Mouse (Mus musculus) hindlimb bud, embryonic 11.5 days (tissue): ENCODE measurements around the gene Vmn1r55.
"Not testable (repeated sequence)": the region's sequence is repeated elsewhere in the genome, so short reads cannot be mapped to it uniquely, and the experiment has no call there.

Experiments used
- DNase-seq: peaks from one replicate; pipeline ENCODE4 v3.0.0-alpha.2; 2012; ENCODE audit warnings: low read depth, low spot score; ENCODE audit errors: extremely low spot score

Vmn1r55 gene

GRCm38 (mm10) chr7:5149570-5149969 is at the start of gene Vmn1r55:
Vmn1r55 (minus strand) TSS chr7:5149670.
- not testable (repeated sequence) for DNase-seq

DNA sequence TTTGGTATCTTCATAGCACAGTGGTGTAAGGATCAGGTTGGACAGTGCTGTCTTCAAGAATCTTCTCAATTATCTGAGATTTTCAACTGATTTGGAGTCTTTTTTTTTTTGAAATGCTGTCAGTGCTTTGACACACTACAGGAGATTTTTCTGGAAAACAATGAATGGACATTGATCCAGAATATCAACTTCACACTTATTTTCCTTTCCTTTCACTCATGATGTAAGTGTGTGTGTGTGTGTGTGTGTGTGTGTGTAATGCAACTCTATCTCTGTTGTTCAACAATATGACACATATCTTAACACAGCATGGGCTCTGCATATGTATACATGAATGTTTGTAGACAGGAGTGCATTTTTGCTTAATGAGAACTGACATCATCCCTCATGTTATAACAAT is 47.2 kb upstream of the Vmn1r55 start, which contains the start of gene Vmn1r56:
Gene Vmn1r56, minus strand, starts transcription at position 101 of the 400 bp plus-strand sequence.
- not testable (repeated sequence) for DNase-seq

- DNase-seq: no peak
Observed at GRCm38 (mm10) chr7:5125549-5126406, 23.7 kb downstream of the Vmn1r55 start, which contains the start of gene Rasl2-9. Rasl2-9 (minus strand) TSS chr7:5125950.

DNA sequence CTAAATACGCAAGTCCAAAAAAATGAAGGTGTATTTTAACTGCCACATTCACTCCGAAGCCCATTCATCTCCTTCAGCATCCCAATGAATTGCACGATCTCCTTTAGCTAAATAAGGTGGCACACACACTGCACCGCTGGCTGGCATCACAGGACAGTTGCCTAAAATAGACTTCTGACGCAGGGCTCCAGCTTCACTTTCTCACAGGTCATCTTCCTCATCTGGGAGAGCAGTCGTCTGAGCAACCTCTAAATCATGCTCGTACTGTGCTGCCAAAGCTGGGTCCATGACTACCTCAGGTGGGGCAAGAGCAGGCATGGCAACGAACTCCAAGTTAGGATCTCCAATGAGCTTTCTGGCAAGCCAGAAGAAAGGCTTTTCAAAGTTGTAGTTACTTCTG is 24.4 kb downstream of the Vmn1r55 start:
- DNase-seq: no peak

GRCm38 (mm10) chr7:5116850-5117249 is 32.6 kb downstream of the Vmn1r55 start, which contains the start of gene Rfpl4:
Rfpl4 (minus strand) TSS chr7:5116950.
- DNase-seq: no peak

GRCm38 (mm10) chr7:5112701-5113100 is 36.8 kb downstream of the Vmn1r55 start:
- no peak for DNase-seq

DNA sequence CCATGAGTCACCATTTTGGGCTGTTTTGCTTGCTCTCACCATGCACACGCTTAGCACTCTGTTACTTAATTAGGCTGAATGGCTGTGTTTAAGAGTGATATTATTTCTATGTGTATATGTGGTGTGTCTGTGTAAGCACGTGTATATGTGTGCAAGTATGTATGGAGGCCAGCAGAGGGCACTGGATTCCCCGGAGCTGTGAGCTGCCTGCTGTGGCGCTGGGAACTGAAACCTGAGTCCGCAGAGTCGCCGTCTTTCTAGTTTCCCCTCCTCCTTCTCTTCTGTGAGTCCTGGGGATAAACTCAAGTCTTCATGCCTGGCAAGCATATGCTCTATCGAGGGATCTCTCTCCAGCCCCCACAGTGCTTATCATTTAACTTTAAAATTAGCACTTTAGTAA is 40.2 kb downstream of the Vmn1r55 start:
- DNase-seq: no peak

DNA sequence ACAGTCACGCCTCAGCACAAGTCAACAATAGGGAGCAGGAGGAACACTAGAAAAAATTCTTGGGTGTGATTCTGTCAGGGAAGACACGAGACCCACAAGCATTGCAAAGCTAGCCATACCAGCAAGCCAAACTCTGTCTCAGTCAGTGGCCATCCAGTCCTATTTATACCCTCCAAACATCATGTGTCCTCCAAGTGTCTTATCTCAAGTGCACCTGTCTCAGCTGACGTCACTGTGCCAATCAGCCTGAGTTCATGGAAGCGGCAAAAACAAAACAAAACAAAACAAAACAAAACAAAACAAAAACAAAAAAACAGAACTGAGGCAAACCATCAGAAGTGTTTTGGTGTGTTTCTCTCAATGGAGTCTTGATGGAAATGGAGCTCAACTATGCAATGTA is 41.2 kb downstream of the Vmn1r55 start:
- no peak for DNase-seq

- DNase-seq: no peak
Observed at GRCm38 (mm10) chr7:5102564-5102963, 46.9 kb downstream of the Vmn1r55 start.

- DNase-seq: no peak
Observed at GRCm38 (mm10) chr7:5101066-5101663, 48.3 kb downstream of the Vmn1r55 start.

GRCm38 (mm10) chr7:5099796-5100195 is 49.7 kb downstream of the Vmn1r55 start:
- no peak for DNase-seq

GRCm38 (mm10) chr7:5098769-5099168 is 50.7 kb downstream of the Vmn1r55 start:
- DNase-seq: no peak

- no peak for DNase-seq
Observed at GRCm38 (mm10) chr7:5092831-5093510, 56.5 kb downstream of the Vmn1r55 start.

DNA sequence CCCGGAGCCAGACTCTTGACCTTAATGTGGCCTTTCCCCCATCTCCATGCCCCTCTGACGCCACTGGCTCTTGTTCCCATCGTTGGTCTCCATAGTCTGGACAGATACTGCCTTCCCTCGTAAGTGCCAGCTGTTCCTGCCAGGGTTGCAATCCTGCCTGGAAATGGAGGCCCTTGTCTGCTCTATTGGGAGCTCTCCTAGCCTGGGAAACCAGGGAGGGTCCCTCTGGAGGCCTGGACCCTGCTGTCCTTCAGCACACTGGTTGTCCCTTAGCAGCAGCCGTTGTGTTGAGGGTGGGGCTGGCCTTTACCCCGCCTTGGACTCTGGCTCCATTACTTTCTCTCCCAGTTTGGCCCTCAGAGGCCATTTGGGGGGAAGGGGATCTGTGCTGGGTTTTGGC is 57.1 kb downstream of the Vmn1r55 start:
- DNase-seq: no peak

DNA sequence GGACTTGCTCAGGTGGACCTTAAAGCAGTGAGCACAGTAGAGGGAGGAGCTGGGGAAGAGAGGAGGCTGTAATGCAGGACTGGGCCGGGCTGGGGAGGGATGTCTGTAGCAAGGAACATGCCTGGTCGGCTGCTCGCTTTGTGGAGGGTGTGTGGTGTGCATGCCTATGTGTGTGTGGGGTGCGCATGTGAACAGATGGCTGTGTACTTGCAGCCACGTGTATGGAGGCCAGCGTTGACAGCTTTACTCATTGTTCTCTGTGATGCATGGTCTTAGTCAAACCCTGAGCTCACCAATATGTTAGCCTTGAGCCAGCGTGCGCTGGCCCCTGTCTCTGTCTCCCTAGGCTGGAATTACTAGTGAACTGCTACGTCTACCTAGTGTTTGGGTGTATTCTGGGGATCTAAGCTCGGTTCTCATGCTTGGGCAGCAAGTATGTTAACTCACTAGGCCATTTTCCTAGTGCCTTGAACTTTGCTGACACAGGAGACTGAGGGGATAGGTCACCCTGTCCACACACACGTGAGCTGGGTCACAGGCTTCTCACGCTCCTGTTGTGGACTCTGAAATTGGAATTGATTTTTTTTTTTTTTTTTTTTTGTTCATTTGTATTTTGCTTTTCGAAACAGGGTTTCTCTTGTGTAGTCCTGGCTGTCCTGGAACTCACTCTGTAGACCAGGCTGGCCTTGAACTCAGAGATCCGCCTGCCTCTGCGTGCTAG is 58.3 kb downstream of the Vmn1r55 start:
- DNase-seq: no peak

DNA sequence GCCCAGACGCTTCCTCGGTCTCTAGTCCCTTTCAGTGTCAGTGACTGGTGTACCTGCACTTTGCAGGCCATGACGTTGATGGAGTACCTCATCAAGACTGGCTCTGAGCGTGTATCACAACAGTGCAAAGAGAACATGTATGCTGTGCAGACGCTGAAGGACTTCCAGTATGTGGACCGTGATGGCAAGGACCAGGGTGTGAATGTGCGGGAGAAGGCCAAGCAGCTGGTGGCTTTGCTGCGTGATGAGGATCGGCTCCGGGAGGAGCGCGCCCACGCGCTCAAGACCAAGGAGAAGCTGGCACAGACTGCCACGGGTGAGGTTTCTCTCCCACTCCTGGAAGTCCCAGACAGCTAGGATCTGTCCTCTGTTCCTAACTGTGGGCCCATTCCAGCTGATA is 59.6 kb downstream of the Vmn1r55 start:
- DNase-seq: no peak

GRCm38 (mm10) chr7:5087886-5088285 is 61.6 kb downstream of the Vmn1r55 start:
- no peak for DNase-seq

- DNase-seq: no peak
Observed at GRCm38 (mm10) chr7:5086921-5087440, 62.5 kb downstream of the Vmn1r55 start.

GRCm38 (mm10) chr7:5085512-5085911 is 64.0 kb downstream of the Vmn1r55 start:
- no peak for DNase-seq

- DNase-seq: no peak
Observed at GRCm38 (mm10) chr7:5083325-5084105, 66.0 kb downstream of the Vmn1r55 start.
